Mouse (Mus musculus): Measurements from ENCODE around the gene Frmpd3.

Frmpd3 gene

GRCm38 (mm10) chrX:140456279-140456731 lies 114.2 kb downstream of the Frmpd3 start, which contains the start of gene Prps1:
Gene Prps1 (plus strand): TSS chrX:140456613.
- DNase-seq (ENCODE audit: low spot score) = peak; percentile 35

GRCm38 (mm10) chrX:140456751-140457491 lies 114.9 kb downstream of the Frmpd3 start:
- no peak for DNase-seq (ENCODE audit: low spot score)

- DNase-seq (ENCODE audit: low spot score) = no peak
These were observed 115.4 kb downstream of the Frmpd3 start for GRCm38 (mm10) chrX:140457502-140457901.

- no peak for DNase-seq (ENCODE audit: low spot score)
These were observed 136.2 kb downstream of the Frmpd3 start for GRCm38 (mm10) chrX:140478231-140478630.

- DNase-seq (ENCODE audit: low spot score) = no peak
These were observed 137.1 kb downstream of the Frmpd3 start for GRCm38 (mm10) chrX:140479171-140479570.
